Comparison of ENCODE assay signal across 9 mouse cellular contexts in genomic region chr3:102194291-102195051, GRCm38 (mm10). TPM values are rescaled to one million over a fixed set of nuclear protein-coding genes. Genes with fewer than 3 reads are reported as not detected.
A peak's percentile ranks its signal among the peaks of the same experiment; 100 is the strongest.
DNase-seq lines count a peak whose midpoint lies in the region; ATAC-seq and TF ChIP-seq lines count a peak whose summit lies in the region.
"Had no signal": no experiment of that assay in that cellular context is flagged by ENCODE, and none has a peak within 500 bp of the region (broad histone marks: within the 10 kb centered on the region; RNA-seq: fewer than 3 reads in every experiment).

No protein-coding gene starts in this region.

- H3K27me3 ChIP-seq in hindbrain, embryonic 13.5 days: peaks cover 64% of the 10 kb centered on the region
- H3K27me3 ChIP-seq in midbrain, postnatal 0 days (ENCODE audit: insufficient read depth, low read length): no peaks in the 10 kb centered on the region; the same call in 1 of the 2 replicates
- H3K27me3 ChIP-seq: CH12.LX had no signal

- H3K27ac ChIP-seq in hindbrain, embryonic 13.5 days: peak overlapping the region; percentile 69
- H3K27ac ChIP-seq in midbrain, postnatal 0 days (ENCODE audit: low read depth, low read length): 0 out of 2 replicates have a peak overlapping the region, but pooled peaks have one; percentile 34

- 1% methylated on average over 11 of the region's 11 CpGs for WGBS in hindbrain, embryonic 13.5 days
- 10% methylated on average over 11 of the region's 11 CpGs for WGBS in midbrain, postnatal 0 days

- H3K4me3 ChIP-seq in hindbrain, embryonic 13.5 days: no peak overlapping the region
- no peak overlapping the region for H3K4me3 ChIP-seq in midbrain, postnatal 0 days (ENCODE audit: low read depth, low read length)

- peaks cover 77% of the 10 kb centered on the region for H3K4me1 ChIP-seq in hindbrain, embryonic 13.5 days (replicated peaks)
- peaks cover 14% of the 10 kb centered on the region for H3K4me1 ChIP-seq in midbrain, postnatal 0 days (ENCODE audit: insufficient read depth, low read length)

- peak; percentile 36 for DNase-seq in heart, adult 8-10 months (ENCODE audit: low spot score)
- DNase-seq in heart, postnatal 25 days (ENCODE audit: low spot score): no peak
- DNase-seq in embryo, embryonic 9.5 days (ENCODE audit: extremely low spot score): peak; percentile 49
- DNase-seq in midbrain, postnatal 0 days (ENCODE audit: low spot score): peak; percentile 64
- DNase-seq in thymus, adult 18-20 months: no peak
- DNase-seq in cerebellum, postnatal 10 days: no peak
- no peak for DNase-seq in adrenal gland, adult 8-10 months

- peak overlapping the region; percentile 40; the same call in 1 of the 2 replicates for H3K9ac ChIP-seq in hindbrain, embryonic 13.5 days
- H3K9ac ChIP-seq in midbrain, postnatal 0 days (replicated peaks; ENCODE audit: low read length, poor library complexity, severe bottlenecking): 0 out of 2 replicates have a peak overlapping the region, but pooled peaks have one; percentile 8

- TF ChIP-seq CTCF in midbrain, postnatal 0 days (IDR thresholded peaks at IDR 0.05): peak; percentile 47

- intact Hi-C loops in heart, postnatal 25 days (cut with DNase I): no loop called here

- no peaks in the 10 kb centered on the region for H3K36me3 ChIP-seq in hindbrain, embryonic 13.5 days
- H3K36me3 ChIP-seq in midbrain, postnatal 0 days (ENCODE audit: insufficient read depth, low read length): no peaks in the 10 kb centered on the region

- no peaks in the 10 kb centered on the region for H3K9me3 ChIP-seq in hindbrain, embryonic 13.5 days
- H3K9me3 ChIP-seq in midbrain, postnatal 0 days (ENCODE audit: low read length): no peaks in the 10 kb centered on the region

- peak overlapping the region; percentile 38 for H3K4me2 ChIP-seq in hindbrain, embryonic 13.5 days
- peak overlapping the region; percentile 7; the same call in 1 of the 2 replicates for H3K4me2 ChIP-seq in midbrain, postnatal 0 days (ENCODE audit: low read depth, low read length, poor library complexity, severe bottlenecking)

- peak; percentile 60 for ATAC-seq in hindbrain, embryonic 13.5 days (ENCODE audit: low FRiP score)
- ATAC-seq in midbrain, postnatal 0 days (ENCODE audit: low FRiP score): peak; percentile 64; the same call in 1 of the 2 replicates

RNA-seq across cellular contexts. Expression of gene Vangl1, which starts 10.0 kb away (rescaled TPM):
- 10 to 100 TPM; 10.3 to 14.0 (median 11.1) TPM for total RNA-seq in heart, adult 8-10 months (2022)
- 10 to 100 TPM; 11.3 to 12.9 TPM for total RNA-seq in heart, postnatal 25 days (2021)
- polyA plus RNA-seq in hindbrain, embryonic 13.5 days (2015; fragmentation: Nextera tagmentation; extraction: Ambion mirVana): 7.0 and 7.2 TPM in 2 replicates
- total RNA-seq in midbrain, postnatal 0 days (2014; rRNA removed): 16.8 and 22.5 TPM in 2 replicates
- 7.1 and 8.9 TPM in 2 replicates for polyA plus RNA-seq in midbrain, postnatal 0 days (2015; fragmentation: Nextera tagmentation; extraction: Ambion mirVana)
- 10 to 100 TPM; 25.7 to 40.5 (median 29.8) TPM for total RNA-seq in adrenal gland, adult 8-10 months (2022)
- total RNA-seq: CH12.LX had no signal

Comparison
In these comparisons a context has a peak if more than half of its experiments do, and no peak if none do; other contexts are left out.
1. DNase-seq: peak in heart, adult 8-10 months (single experiment), embryo, embryonic 9.5 days (single experiment) and midbrain, postnatal 0 days (single experiment); none in heart, postnatal 25 days (single experiment), thymus, adult 18-20 months (0 of 2), cerebellum, postnatal 10 days (0 of 2) and adrenal gland, adult 8-10 months (single experiment).